Mouse (Mus musculus): ENCODE data around the gene Chmp2a. TPM values are rescaled to one million over a fixed set of nuclear protein-coding genes. Genes with fewer than 3 reads are reported as not detected.
"Not testable (repeated sequence)": the region's sequence is repeated elsewhere in the genome, so short reads cannot be mapped to it uniquely, and the experiment has no call there.

Gene Chmp2a
- 179 and 188 TPM in 2 replicates for polyA plus RNA-seq (2015; fragmentation: Nextera tagmentation; extraction: Ambion mirVana)

DNA sequence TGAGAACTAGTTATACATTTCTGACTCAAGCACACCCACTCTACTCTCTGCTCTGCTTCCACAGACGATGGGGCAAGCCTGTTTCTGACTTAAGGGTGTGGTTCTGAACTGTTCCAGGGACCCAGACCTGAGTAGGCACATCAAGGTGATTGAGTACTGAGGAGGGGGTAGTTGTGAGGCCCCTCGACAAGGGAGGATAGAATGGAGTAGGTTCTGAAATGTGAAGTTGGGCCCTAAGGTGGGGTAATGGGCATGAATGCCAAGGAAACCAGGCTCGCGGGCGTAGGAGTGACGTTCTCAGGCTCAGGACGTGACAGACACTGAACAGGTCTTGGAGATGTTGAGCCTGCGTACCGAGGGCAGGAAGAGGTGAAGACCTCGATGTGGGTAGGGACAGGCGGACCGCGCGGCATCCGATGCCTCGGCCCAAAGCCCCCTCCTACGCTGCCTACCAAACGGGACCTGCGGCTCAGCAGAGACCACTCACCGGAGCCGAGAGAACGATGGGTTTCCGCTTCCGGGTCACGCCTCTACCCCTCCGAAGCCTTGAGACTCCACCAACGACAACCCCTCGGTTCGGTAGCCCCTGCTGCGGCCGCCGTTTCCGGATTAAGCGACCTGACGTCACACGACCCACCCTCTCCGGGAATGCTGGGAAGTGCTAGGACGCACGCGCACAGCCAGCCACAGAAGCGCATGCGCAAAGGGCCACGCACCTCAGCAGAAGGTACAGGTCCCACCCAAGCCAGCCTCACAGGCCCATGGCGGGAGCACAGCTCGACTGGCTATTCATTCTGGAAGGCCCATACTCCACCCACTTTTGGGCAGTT lies at the start of gene Chmp2a:
Chmp2a (minus strand) TSS at position 660 of the 830 bp plus-strand sequence.
- Histone ChIP-seq H3K4me3 (ENCODE audit: low read depth, low read length) (peak within 1 kb of the TSS; percentile 52), H3K27ac (ENCODE audit: low read length) (peak within 1 kb of the TSS; percentile 91), H3K4me1 (ENCODE audit: control insufficient read depth, insufficient read depth, low read length) (peaks cover 34% of the 10 kb centered on the region), H3K36me3 (ENCODE audit: control insufficient read depth, insufficient read depth, low read length) (peaks cover 29% of the 10 kb centered on the region), H3K27me3 (ENCODE audit: control insufficient read depth, insufficient read depth, low read depth, low read length) (no peaks in the 10 kb centered on the region), H3K9me3 (replicated peaks; ENCODE audit: control insufficient read depth, low read length, poor library complexity, severe bottlenecking) (no peaks in the 10 kb centered on the region), H3K9ac (ENCODE audit: low read depth, low read length) (peak within 1 kb of the TSS; percentile 72), H3K4me2 (ENCODE audit: low read length) (peak within 1 kb of the TSS; percentile 87)
- WGBS: under 1% methylated on average over 44 of the region's 45 CpGs
- peak; percentile 79 for ATAC-seq

DNA sequence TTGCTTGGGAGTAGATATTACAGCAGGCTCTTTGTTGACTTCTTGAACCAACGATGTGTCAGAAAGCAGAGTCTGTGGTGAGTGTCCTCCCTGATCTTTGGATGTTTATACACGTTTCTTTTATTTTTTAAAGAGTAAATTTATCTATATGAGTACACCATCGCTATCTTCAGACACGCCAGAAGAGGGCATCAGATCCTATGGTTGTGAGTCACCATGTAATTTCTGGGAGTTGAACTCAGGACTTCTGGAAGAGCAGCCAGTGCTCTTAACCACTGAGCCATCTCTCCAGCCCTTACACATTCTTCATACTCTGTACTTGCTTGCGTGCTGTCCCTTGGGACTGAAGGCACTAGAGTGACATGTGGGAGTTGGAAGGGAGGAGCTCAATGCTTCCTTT lies 37.7 kb upstream of the Chmp2a start:
- Histone ChIP-seq H3K4me1 (ENCODE audit: control insufficient read depth, insufficient read depth, low read length) (no peaks in the 10 kb centered on the region), H3K27ac (ENCODE audit: low read length) (no peak overlapping the region), H3K9me3 (replicated peaks; ENCODE audit: control insufficient read depth, low read length, poor library complexity, severe bottlenecking) (no peaks in the 10 kb centered on the region), H3K9ac (ENCODE audit: low read depth, low read length) (no peak overlapping the region), H3K4me3 (ENCODE audit: low read depth, low read length) (no peak overlapping the region), H3K4me2 (ENCODE audit: low read length) (no peak overlapping the region), H3K27me3 (ENCODE audit: control insufficient read depth, insufficient read depth, low read depth, low read length) (no peaks in the 10 kb centered on the region), H3K36me3 (ENCODE audit: control insufficient read depth, insufficient read depth, low read length) (no peaks in the 10 kb centered on the region)
- WGBS: 57% methylated on average over 5 of the region's 5 CpGs
- ATAC-seq: no peak

DNA sequence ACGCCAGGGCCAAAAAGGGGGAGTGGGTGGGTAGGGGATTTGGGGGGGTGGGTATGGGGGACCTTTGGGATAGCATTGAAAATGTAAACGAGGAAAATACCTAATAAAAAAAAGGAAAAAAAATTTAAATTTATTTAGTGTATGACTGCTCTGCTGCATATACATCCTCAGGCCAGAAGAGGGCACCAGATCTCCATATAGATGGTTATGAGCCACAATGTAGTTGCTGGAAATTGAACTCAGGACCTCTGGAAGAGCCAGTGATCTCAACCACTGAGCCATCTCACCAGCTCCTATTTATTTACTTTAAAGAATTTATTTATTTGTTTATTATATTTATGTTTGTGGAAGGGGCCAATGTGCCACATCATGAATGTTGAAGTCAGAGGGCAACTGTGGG lies 28.8 kb upstream of the Chmp2a start:
- not testable (repeated sequence) for H3K27ac ChIP-seq (ENCODE audit: low read length); H3K27me3 ChIP-seq (ENCODE audit: control insufficient read depth, insufficient read depth, low read depth, low read length); H3K4me2 ChIP-seq (ENCODE audit: low read length); ATAC-seq; H3K9me3 ChIP-seq (replicated peaks; ENCODE audit: control insufficient read depth, low read length, poor library complexity, severe bottlenecking); H3K4me1 ChIP-seq (ENCODE audit: control insufficient read depth, insufficient read depth, low read length); H3K36me3 ChIP-seq (ENCODE audit: control insufficient read depth, insufficient read depth, low read length); H3K4me3 ChIP-seq (ENCODE audit: low read depth, low read length); H3K9ac ChIP-seq (ENCODE audit: low read depth, low read length)
- 22% methylated on average over 1 of the region's 2 CpGs for WGBS

DNA sequence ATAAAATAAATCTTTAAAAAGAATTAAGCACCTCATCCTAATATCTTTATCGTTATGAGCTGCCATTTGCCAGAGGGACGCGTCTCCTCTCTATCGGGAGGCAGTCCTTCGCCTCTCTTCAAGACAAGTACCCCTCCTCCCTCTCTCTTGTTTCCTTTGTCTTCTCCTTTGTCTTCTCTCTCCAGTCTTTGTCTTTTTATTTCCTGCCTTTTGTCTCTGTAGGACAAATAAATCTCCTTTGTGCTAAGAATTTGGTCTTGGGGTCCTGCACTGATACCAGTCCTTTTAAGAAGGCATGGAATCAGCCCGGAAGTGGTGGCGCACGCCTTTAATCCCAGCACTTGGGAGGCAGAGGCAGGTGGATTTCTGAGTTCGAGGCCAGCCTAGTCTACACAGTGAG lies 24.9 kb upstream of the Chmp2a start:
- no peak for ATAC-seq
- 85% methylated on average over 9 of the region's 9 CpGs for WGBS
- H3K9ac ChIP-seq (ENCODE audit: low read depth, low read length): no peak overlapping the region
- no peak overlapping the region for H3K4me3 ChIP-seq (ENCODE audit: low read depth, low read length)
- H3K4me1 ChIP-seq (ENCODE audit: control insufficient read depth, insufficient read depth, low read length): peaks cover 3% of the 10 kb centered on the region; the same call in 1 of the 2 replicates
- H3K27ac ChIP-seq (ENCODE audit: low read length): no peak overlapping the region
- no peak overlapping the region for H3K4me2 ChIP-seq (ENCODE audit: low read length)
- H3K9me3 ChIP-seq (replicated peaks; ENCODE audit: control insufficient read depth, low read length, poor library complexity, severe bottlenecking): no peaks in the 10 kb centered on the region; the same call in 1 of the 2 replicates
- H3K36me3 ChIP-seq (ENCODE audit: control insufficient read depth, insufficient read depth, low read length): no peaks in the 10 kb centered on the region
- H3K27me3 ChIP-seq (ENCODE audit: control insufficient read depth, insufficient read depth, low read depth, low read length): no peaks in the 10 kb centered on the region

DNA sequence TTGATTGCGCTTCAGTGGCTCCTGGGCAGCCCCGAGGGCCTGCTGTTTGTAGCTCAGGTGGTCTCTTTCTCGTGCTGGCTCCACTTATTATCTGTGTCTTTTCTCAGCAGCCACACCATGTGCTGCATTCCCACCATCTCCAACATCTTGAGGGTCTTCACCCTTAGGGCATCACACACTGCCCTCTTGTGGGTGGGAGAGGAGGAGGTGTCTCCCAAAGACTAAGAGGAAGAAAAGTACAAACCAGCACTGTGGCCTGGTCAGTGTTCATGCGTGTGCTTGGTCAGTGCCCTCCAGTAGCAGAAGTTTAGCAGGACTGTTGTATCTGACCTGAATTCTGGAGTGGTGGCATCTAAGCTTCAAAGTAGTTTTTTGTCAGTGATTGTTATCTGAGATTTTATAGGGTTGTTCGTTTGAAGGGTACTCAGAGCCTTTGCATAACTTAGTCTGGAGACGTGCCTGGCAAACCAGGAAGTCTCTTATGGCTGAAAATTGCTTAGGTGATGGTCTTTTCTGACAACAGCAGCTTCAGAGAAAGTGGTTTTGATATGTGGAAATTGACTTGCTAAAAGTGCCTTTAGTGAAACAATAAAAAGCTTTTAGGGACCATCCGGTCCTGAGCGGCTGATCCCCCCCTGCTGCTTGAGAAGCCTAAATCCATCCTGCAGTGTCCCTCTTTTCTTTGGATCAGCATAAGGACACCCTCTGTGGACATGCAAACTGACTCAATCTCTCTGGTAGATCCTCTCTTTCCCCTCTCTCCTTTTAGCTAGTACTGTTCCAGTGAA lies 22.5 kb upstream of the Chmp2a start:
- no peak overlapping the region for H3K4me2 ChIP-seq (ENCODE audit: low read length)
- no peak for ATAC-seq
- H3K9ac ChIP-seq (ENCODE audit: low read depth, low read length): no peak overlapping the region
- no peaks in the 10 kb centered on the region for H3K27me3 ChIP-seq (ENCODE audit: control insufficient read depth, insufficient read depth, low read depth, low read length)
- H3K4me1 ChIP-seq (ENCODE audit: control insufficient read depth, insufficient read depth, low read length): peaks cover 8% of the 10 kb centered on the region
- no peaks in the 10 kb centered on the region for H3K36me3 ChIP-seq (ENCODE audit: control insufficient read depth, insufficient read depth, low read length)
- no peak overlapping the region for H3K27ac ChIP-seq (ENCODE audit: low read length)
- H3K4me3 ChIP-seq (ENCODE audit: low read depth, low read length): no peak overlapping the region
- no peaks in the 10 kb centered on the region for H3K9me3 ChIP-seq (replicated peaks; ENCODE audit: control insufficient read depth, low read length, poor library complexity, severe bottlenecking)
- WGBS: 40% methylated on average over 8 of the region's 8 CpGs

DNA sequence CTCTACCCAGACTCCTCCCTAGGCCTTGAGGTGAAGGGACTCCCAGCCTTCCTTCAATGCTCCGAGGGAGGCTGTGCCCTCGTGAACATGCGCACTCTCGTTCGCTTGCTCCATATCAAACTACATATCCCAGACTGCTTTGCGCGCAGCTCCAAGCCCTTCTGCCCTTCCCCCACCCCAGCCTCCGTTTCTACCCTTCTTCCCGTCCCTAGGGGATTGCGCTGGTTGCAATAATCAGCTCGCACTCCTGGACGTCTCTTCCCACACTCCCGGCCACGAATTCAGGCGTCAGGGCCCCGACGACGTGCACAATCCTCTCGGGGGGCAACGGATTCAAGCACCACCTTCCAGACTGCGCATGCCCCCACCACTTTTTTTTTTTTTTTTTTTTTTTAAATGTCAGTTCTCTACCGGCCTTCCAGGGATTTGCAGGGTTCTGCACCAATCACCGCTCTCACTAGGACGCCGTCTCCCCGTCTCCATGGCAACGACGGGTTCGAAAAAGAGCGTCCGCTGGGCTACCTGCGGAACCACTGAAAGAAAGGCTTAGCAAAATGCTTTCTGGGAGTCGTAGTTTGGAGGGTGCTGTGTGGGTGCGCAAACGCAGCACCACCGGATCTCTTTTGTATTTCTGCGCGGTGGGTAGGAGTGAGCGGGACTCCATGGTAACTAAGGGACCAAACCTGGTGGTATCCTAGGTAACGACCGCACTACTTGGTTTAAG lies 19.8 kb upstream of the Chmp2a start, which contains the start of gene Mzf1:
Mzf1 (minus strand) TSS at position 478 of the 724 bp plus-strand sequence.
- H3K9me3 ChIP-seq (replicated peaks; ENCODE audit: control insufficient read depth, low read length, poor library complexity, severe bottlenecking): no peaks in the 10 kb centered on the region
- peak within 1 kb of the TSS; percentile 62 for H3K4me3 ChIP-seq (ENCODE audit: low read depth, low read length)
- under 1% methylated on average over 41 of the region's 41 CpGs for WGBS

DNA sequence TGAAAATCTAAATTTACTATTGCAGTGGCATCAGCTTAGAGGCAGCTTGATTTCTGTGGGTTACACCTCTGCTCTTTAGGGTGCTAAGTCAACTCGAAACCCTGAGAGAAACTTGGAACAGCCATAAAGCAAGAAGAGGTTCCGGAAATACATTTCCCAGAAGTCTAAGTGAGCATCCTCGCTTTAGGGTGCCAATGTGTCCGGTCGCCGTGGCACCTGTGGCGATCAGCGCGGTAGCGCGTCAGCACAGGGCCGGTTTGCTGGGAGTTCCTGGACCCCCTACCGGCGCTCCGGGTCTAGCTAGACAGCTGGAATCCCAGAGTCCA lies 19.3 kb upstream of the Chmp2a start:
- H3K4me3 ChIP-seq (ENCODE audit: low read depth, low read length): peak overlapping the region; percentile 62
- H3K36me3 ChIP-seq (ENCODE audit: control insufficient read depth, insufficient read depth, low read length): no peaks in the 10 kb centered on the region
- peak overlapping the region; percentile 79 for H3K9ac ChIP-seq (ENCODE audit: low read depth, low read length)
- peak overlapping the region; percentile 59 for H3K4me2 ChIP-seq (ENCODE audit: low read length)
- under 1% methylated on average over 15 of the region's 15 CpGs for WGBS
- H3K4me1 ChIP-seq (ENCODE audit: control insufficient read depth, insufficient read depth, low read length): peaks cover 8% of the 10 kb centered on the region
- H3K9me3 ChIP-seq (replicated peaks; ENCODE audit: control insufficient read depth, low read length, poor library complexity, severe bottlenecking): no peaks in the 10 kb centered on the region
- H3K27ac ChIP-seq (ENCODE audit: low read length): peak overlapping the region; percentile 96
- no peaks in the 10 kb centered on the region for H3K27me3 ChIP-seq (ENCODE audit: control insufficient read depth, insufficient read depth, low read depth, low read length)
- no peak for ATAC-seq

More for the DNA sequence above, 19.8 kb upstream of the Chmp2a start, which contains the start of gene Mzf1:
- Histone ChIP-seq H3K27me3 (ENCODE audit: control insufficient read depth, insufficient read depth, low read depth, low read length) (no peaks in the 10 kb centered on the region), H3K36me3 (ENCODE audit: control insufficient read depth, insufficient read depth, low read length) (no peaks in the 10 kb centered on the region), H3K4me2 (ENCODE audit: low read length) (peak within 1 kb of the TSS; percentile 59), H3K27ac (ENCODE audit: low read length) (peak within 1 kb of the TSS; percentile 96), H3K4me1 (ENCODE audit: control insufficient read depth, insufficient read depth, low read length) (peaks cover 8% of the 10 kb centered on the region), H3K9ac (ENCODE audit: low read depth, low read length) (peak within 1 kb of the TSS; percentile 79)
- ATAC-seq: peak; percentile 97

DNA sequence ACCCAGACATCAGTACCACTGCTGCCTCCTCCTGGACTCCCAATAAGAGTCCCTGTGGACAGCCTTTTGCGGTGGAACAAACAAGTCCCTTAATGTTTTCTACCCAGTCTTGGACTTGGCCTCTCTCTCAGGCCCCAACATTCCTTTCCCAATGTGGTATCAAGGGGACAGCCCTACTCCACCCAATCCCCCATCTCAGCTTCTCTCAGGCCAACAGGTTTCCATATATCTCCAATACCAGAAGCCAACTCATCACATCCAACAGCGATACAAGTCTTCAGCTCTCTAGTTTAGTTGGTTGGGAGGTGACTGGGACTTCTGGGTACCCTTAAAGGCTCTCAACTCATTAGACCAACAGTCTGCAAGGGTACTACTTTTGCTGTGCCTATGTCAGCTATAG lies 18.9 kb upstream of the Chmp2a start:
- Histone ChIP-seq H3K4me1 (ENCODE audit: control insufficient read depth, insufficient read depth, low read length) (peaks cover 8% of the 10 kb centered on the region), H3K4me3 (ENCODE audit: low read depth, low read length) (peak overlapping the region; percentile 62), H3K9me3 (replicated peaks; ENCODE audit: control insufficient read depth, low read length, poor library complexity, severe bottlenecking) (no peaks in the 10 kb centered on the region), H3K9ac (ENCODE audit: low read depth, low read length) (no peak overlapping the region), H3K27ac (ENCODE audit: low read length) (peak overlapping the region; percentile 96; the same call in 1 of the 2 replicates), H3K36me3 (ENCODE audit: control insufficient read depth, insufficient read depth, low read length) (no peaks in the 10 kb centered on the region), H3K27me3 (ENCODE audit: control insufficient read depth, insufficient read depth, low read depth, low read length) (no peaks in the 10 kb centered on the region), H3K4me2 (ENCODE audit: low read length) (peak overlapping the region; percentile 59)
- ATAC-seq: no peak
- 93% methylated on average over 2 of the region's 2 CpGs for WGBS

Measured in midbrain, embryonic 16.5 days (tissue).